Mouse (Mus musculus) limb, embryonic 15.5 days (tissue): ENCODE data around the gene Cdk10. TPM values are rescaled to one million over a fixed set of nuclear protein-coding genes. Genes with fewer than 3 reads are reported as not detected.

Source experiments
- ATAC-seq: fragments of 200-750 bp; cut with Nextera tagmentation; 2 replicates; pipeline ENCODE4 v1.8.0; 2017; ENCODE audit warnings: low read depth, moderate TSS enrichment; ENCODE audit not compliant: insufficient number of reproducible peaks, low FRiP score, low TSS enrichment
- H3K27ac ChIP-seq: fragments of 300-500 bp; sonication (generic); 2 replicates; pipeline ENCODE4 v1.5.1; 2015; ENCODE audit warnings: moderate library complexity, mild to moderate bottlenecking, inconsistent platforms
- H3K27me3 ChIP-seq: fragments of 300-500 bp; sonication (generic); 2 replicates; pipeline ENCODE4 v1.6.1; 2015; ENCODE audit warnings: inconsistent platforms
- H3K36me3 ChIP-seq: fragments of 300-500 bp; sonication (generic); 2 replicates; pipeline ENCODE4 v1.6.1; 2015; ENCODE audit warnings: inconsistent platforms
- H3K4me1 ChIP-seq: fragments of 300-500 bp; sonication (generic); 2 replicates; pipeline ENCODE4 v1.6.1; 2015; ENCODE audit warnings: inconsistent platforms
- H3K4me2 ChIP-seq: fragments of 300-500 bp; sonication (generic); 2 replicates; pipeline ENCODE4 v1.6.1; 2015; ENCODE audit warnings: mild to moderate bottlenecking, inconsistent platforms
- H3K4me3 ChIP-seq: fragments of 300-500 bp; sonication (generic); 2 replicates; pipeline ENCODE4 v1.5.1; 2015; ENCODE audit warnings: mild to moderate bottlenecking, inconsistent platforms
- H3K9ac ChIP-seq: fragments of 300-500 bp; sonication (generic); 2 replicates; pipeline ENCODE4 v1.6.1; 2015; ENCODE audit warnings: inconsistent platforms
- H3K9me3 ChIP-seq: fragments of 300-500 bp; sonication (generic); 2 replicates; pipeline ENCODE4 v1.6.1; 2016; ENCODE audit warnings: inconsistent platforms
- WGBS: fragments of 180-500 bp; shearing (Covaris S2); methylation state at CpG from one replicate; pipeline ENCODE4 v1.1.7; 2015; 5-methylcytosine and 5-hydroxymethylcytosine counted together
- polyA plus RNA-seq: library from polyadenylated mRNA; unstranded; fragments of >200 nt; fragmentation: Nextera tagmentation; extraction: Ambion mirVana; gene quantifications from 2 replicates; pipeline ENCODE4 v1.2.1, GENCODE M21; 2015

Gene Cdk10
- polyA plus RNA-seq, 1 experiment from 2014 or later = 30.0 TPM

DNA sequence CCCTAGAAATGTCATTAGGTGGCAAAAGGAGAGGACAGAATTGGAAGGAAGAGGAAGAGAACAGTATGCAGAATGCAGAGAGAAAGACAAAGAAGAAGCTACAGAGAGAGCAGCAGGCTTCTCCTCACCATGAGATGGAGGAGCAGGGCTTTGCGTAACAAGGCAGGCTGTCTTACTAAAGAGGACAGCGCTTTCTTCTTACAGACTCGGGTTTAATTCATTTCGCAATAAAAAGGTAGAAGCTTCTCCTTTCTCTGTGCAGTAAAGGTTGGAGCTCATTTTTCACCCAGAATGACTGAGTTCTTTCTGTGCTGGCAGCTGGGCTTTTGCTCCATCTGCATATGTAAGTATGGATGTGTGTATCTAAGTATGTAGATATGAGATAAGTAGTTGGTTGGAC lies 55.2 kb downstream of the Cdk10 start:
- no peak overlapping the region for H3K4me2 ChIP-seq
- WGBS = 88% methylated on average over 4 of the region's 4 CpGs
- no peaks in the 10 kb centered on the region for H3K4me1 ChIP-seq
- H3K4me3 ChIP-seq = no peak overlapping the region
- H3K27ac ChIP-seq = no peak overlapping the region
- no peaks in the 10 kb centered on the region for H3K9me3 ChIP-seq
- H3K27me3 ChIP-seq = no peaks in the 10 kb centered on the region
- no peak for ATAC-seq
- H3K36me3 ChIP-seq = peaks cover 23% of the 10 kb centered on the region
- no peak overlapping the region for H3K9ac ChIP-seq

GRCm38 (mm10) chr8:123280302-123281094 lies 55.9 kb downstream of the Cdk10 start:
- no peak overlapping the region for H3K4me3 ChIP-seq
- H3K4me2 ChIP-seq = no peak overlapping the region
- ATAC-seq = no peak
- whole genome bisulfite sequencing = 83% methylated on average over 13 of the region's 13 CpGs
- no peak overlapping the region for H3K9ac ChIP-seq
- H3K27ac ChIP-seq = no peak overlapping the region
- H3K4me1 ChIP-seq = no peaks in the 10 kb centered on the region
- no peaks in the 10 kb centered on the region for H3K9me3 ChIP-seq
- no peaks in the 10 kb centered on the region for H3K27me3 ChIP-seq
- H3K36me3 ChIP-seq = peaks cover 19% of the 10 kb centered on the region

Other genes starting within 250 kb of the Cdk10 start
- gene Ankrd11, start 182.6 kb upstream of the Cdk10 start, polyA plus RNA-seq = 44.8 and 45.3 TPM in 2 replicates
- 33.4 and 38.5 TPM in 2 replicates for gene Spg7, start 161.9 kb upstream of the Cdk10 start, polyA plus RNA-seq
- 1,386 and 1,581 TPM in 2 replicates for gene Rpl13, start 122.5 kb upstream of the Cdk10 start, polyA plus RNA-seq
- gene Cpne7, start 107.5 kb upstream of the Cdk10 start, polyA plus RNA-seq = 0.84 and 1.2 TPM in 2 replicates
- gene Sult5a1, start 66.5 kb upstream of the Cdk10 start, polyA plus RNA-seq = 41.0 and 41.7 TPM in 2 replicates
- gene Dpep1, start 38.6 kb upstream of the Cdk10 start, polyA plus RNA-seq = 6.9 and 9.0 TPM in 2 replicates
- 166 and 176 TPM in 2 replicates for gene Chmp1a, start 12.1 kb upstream of the Cdk10 start, polyA plus RNA-seq
- 3.5 and 3.9 TPM in 2 replicates for gene Spata33, start 12.0 kb upstream of the Cdk10 start, polyA plus RNA-seq
- 5.6 and 5.9 TPM in 2 replicates for gene Spata2l, start 11.4 kb downstream of the Cdk10 start, polyA plus RNA-seq
- gene Zfp276, start 29.4 kb downstream of the Cdk10 start, polyA plus RNA-seq = 25.4 and 28.4 TPM in 2 replicates
- gene Vps9d1, start 29.5 kb downstream of the Cdk10 start, polyA plus RNA-seq = 27.2 and 29.4 TPM in 2 replicates
- 14.8 and 18.6 TPM in 2 replicates for gene Fanca, start 93.7 kb downstream of the Cdk10 start, polyA plus RNA-seq
- gene Spire2, start 107.9 kb downstream of the Cdk10 start, polyA plus RNA-seq = 0.93 and 1.2 TPM in 2 replicates
- gene Tcf25, start 148.9 kb downstream of the Cdk10 start, polyA plus RNA-seq = 187 and 191 TPM in 2 replicates
- gene Mc1r, start 182.3 kb downstream of the Cdk10 start, polyA plus RNA-seq = 0.08 and 0.15 TPM in 2 replicates
- gene Tubb3, start 186.6 kb downstream of the Cdk10 start, polyA plus RNA-seq = 4.0 and 5.0 TPM in 2 replicates
- 42.4 and 43.5 TPM in 2 replicates for gene Def8, start 198.7 kb downstream of the Cdk10 start, polyA plus RNA-seq